Mouse (Mus musculus): ENCODE measurements around the gene Iqcc.

Iqcc gene

GRCm38 (mm10) chr4:129576863-129577491, 41.9 kb downstream of the Iqcc start:
- DNase-seq: peak; percentile 41 to 47

DNA sequence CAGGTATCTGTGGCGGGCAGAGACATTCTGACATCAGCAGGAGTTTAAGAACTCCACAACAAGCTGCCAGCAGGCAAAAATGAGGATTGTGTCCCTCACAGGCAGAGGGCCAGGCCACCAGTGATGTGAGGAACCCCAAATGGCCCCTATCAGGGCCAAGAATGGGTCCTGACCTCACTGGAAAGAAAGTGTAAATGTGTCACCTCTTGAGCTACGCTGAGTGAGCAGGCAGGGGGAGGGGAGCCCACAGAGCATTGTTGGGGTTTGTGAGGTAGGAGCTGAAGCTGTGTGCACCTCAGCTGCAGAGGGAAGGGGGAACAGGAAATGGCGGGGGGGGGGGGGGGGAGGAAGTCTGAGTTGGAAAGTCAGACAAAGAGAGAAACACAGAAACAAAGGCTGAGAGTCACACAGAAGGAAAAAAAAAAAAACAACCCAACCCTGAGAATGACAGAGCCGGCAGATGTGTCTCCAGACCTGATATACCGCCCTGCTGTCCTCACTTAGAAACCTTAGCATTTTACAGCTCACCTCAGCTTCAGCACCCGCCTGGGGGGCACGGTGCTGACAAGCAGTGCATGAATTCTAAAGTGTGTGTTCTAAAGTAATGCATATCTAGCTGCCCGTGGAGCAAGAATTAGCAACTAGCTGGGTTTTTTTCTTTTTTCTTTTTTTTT, 43.6 kb downstream of the Iqcc start:
- DNase-seq: no peak

- DNase-seq: no peak
These were observed 45.5 kb downstream of the Iqcc start, which contains the start of gene Lck for GRCm38 (mm10) chr4:129573430-129573829. Lck (minus strand) TSS chr4:129573641.

- no peak for DNase-seq
These were observed 45.9 kb downstream of the Iqcc start for GRCm38 (mm10) chr4:129573093-129573370.

DNA sequence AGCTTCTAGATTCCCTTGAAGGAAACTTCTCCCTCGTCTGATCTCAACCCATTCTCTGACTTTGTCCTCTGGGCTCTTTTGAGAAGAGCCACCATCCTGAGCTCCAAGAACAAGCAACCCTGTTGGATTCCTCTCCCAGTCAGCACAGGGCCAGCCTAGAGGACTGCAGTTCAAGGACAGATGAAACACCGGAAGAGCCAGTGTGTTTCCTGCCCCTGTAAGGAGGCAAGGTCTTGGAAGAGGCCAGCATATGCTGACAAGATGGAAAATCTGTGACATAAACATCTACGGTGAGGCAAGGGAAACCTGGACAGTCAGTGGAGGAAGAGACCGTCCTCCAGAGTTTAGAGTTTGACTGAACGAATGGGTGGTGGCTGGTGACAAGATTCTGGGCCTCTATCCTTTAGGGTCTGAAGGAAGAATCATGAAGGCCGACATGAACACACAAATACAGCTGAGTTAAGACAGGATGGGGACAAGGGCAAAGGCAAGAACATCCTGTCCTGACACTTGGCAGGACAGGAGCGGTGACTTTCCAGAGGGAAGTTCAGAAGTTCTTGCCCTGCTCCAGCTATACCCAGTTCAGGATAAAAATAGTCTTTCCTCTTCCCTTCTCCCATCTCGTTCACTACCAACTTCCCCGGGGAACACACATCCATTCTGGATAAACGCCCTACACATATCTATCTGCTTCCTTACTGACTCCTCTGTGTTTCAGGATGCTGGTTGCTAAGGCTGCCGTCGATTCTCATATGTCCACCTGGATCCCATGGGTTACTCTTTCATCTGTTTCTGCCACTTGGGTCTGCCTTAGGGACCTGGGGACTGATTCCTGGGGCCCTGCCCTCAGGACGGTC, 46.4 kb downstream of the Iqcc start:
- DNase-seq: no peak

GRCm38 (mm10) chr4:129571551-129572084, 47.3 kb downstream of the Iqcc start:
- no peak for DNase-seq

DNA sequence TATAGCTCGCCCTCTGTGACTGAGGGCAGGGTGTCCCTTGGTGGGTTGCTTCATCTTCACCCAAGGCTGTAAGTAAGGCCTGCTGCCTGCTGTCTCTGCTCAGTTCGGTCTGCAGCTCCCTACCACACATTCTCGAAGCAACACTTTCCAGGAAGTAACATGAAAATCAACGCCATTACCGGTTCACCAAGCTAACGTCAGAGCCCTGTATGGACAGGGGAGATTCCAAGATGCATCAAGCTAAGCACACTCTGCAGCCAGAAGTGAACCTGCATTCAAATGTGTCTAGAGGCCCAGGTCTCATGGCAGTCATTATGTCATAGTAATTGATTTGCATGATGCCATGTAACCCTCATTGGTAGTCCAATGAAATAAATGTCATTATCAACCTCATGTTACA, 48.9 kb downstream of the Iqcc start:
- DNase-seq: no peak

DNA sequence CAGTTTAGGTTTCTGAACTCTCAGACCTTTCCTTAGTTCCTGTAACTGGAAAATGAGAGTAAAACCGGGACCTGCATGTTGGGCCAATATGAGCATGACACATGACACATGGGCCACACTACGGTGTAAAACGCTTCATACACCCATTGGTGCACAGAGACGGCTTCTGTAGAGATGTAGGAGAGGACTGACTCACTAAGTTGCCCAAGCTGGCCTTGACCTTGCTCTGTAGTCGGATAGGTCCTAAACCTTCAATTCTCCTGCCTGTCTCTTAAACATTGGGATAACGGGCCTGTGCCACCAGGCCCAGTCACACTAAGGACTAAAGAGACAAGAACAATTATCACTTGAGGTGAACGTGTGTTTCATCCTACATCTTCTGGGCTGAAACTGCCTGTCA, 50.5 kb downstream of the Iqcc start:
- DNase-seq: no peak

GRCm38 (mm10) chr4:129565139-129565538, 53.8 kb downstream of the Iqcc start:
- no peak for DNase-seq
